Mouse (Mus musculus) CH12.LX (cell line): ENCODE results near the gene Akap10. TPM values are rescaled to one million over a fixed set of nuclear protein-coding genes. Genes with fewer than 3 reads are reported as not detected.

ENCODE experiments used
- DNase-seq: peaks from one replicate; pipeline ENCODE4 v3.0.0-alpha.2; 2013; ENCODE audit errors: extremely low read depth
- H3K27ac ChIP-seq: 2 replicates; pipeline ENCODE4 v1.5.1; 2012; ENCODE audit warnings: low read depth, mild to moderate bottlenecking, control low read depth, moderate library complexity; ENCODE audit not compliant: insufficient read depth
- H3K27me3 ChIP-seq: replicated peaks from 2 replicates; pipeline ENCODE3; 2012; ENCODE audit warnings: inconsistent platforms
- H3K36me3 ChIP-seq, 2 experiments: replicated peaks in 1 of 2; 2 replicates each; pipeline versions ENCODE3 to v1.6.1; 2012; ENCODE audit warnings: inconsistent platforms in 1 of 2, low read length in 1 of 2, mild to moderate bottlenecking in 1 of 2, mixed read lengths in 1 of 2, moderate library complexity in 1 of 2; ENCODE audit not compliant: control insufficient read depth in 1 of 2, insufficient read depth in 1 of 2
- H3K4me1 ChIP-seq, 2 experiments: 2 replicates each; pipeline ENCODE4 v1.6.1; 2012; ENCODE audit warnings: inconsistent platforms in 1 of 2, moderate library complexity in 1 of 2; ENCODE audit not compliant: insufficient read depth in 2 of 2, control insufficient read depth in 1 of 2
- H3K4me2 ChIP-seq: 2 replicates; pipeline ENCODE4 v1.6.1; 2012; ENCODE audit warnings: low read depth, mild to moderate bottlenecking, control low read depth; ENCODE audit not compliant: poor library complexity, insufficient read depth, severe bottlenecking
- H3K4me3 ChIP-seq, 3 experiments: fragments of 150-350 bp in 1 of 3; sonication (generic) in 1 of 3; replicated peaks in 1 of 3; 2 replicates each; pipeline versions ENCODE3 to v1.5.1; 2011 to 2012; ENCODE audit warnings: low read depth in 2 of 3, low read length in 2 of 3, mild to moderate bottlenecking in 2 of 3, moderate library complexity in 2 of 3, control low read depth in 1 of 3, improper control_type of control experiment in 1 of 3, inconsistent platforms in 1 of 3, mixed read lengths in 1 of 3; ENCODE audit not compliant: poor library complexity in 1 of 3
- H3K79me2 ChIP-seq: replicated peaks from 2 replicates; pipeline ENCODE4 v1.6.1; 2012; ENCODE audit warnings: mild to moderate bottlenecking, moderate library complexity; ENCODE audit not compliant: control insufficient read depth, poor library complexity, insufficient read depth, severe bottlenecking; ENCODE audit errors: extremely low read depth
- H3K9ac ChIP-seq: 2 replicates; pipeline ENCODE4 v1.6.1; 2012; ENCODE audit warnings: low read depth, mild to moderate bottlenecking, control low read depth, moderate library complexity; ENCODE audit not compliant: insufficient read depth
- H3K9me3 ChIP-seq: replicated peaks from 2 replicates; pipeline ENCODE3; 2012; ENCODE audit warnings: low read length, inconsistent platforms, mixed read lengths
- BHLHE40 ChIP-seq: IDR thresholded peaks from 2 replicates; pipeline ENCODE4 v1.6.1; 2011; ENCODE audit warnings: mild to moderate bottlenecking, low read depth, low read length, improper control_type of control experiment
- CHD1 ChIP-seq: IDR thresholded peaks from 2 replicates; pipeline ENCODE4 v1.6.1; 2012; ENCODE audit warnings: low read depth, low read length, improper control_type of control experiment, inconsistent platforms
- CHD2 ChIP-seq: IDR thresholded peaks from 2 replicates; pipeline ENCODE4 v1.6.1; 2011; ENCODE audit warnings: low read length, improper control_type of control experiment
- CTCF ChIP-seq, 2 experiments: IDR thresholded peaks in 1 of 2; conservative IDR thresholded peaks in 1 of 2; 2 replicates each; pipeline ENCODE4 v1.5.1; 2011 to 2012; ENCODE audit warnings: low read depth in 2 of 2, low read length in 2 of 2, improper control_type of control experiment in 1 of 2, inconsistent platforms in 1 of 2, mild to moderate bottlenecking in 1 of 2, moderate library complexity in 1 of 2
- E2F4 ChIP-seq: IDR thresholded peaks from 2 replicates; pipeline ENCODE4 v1.6.1; 2011; ENCODE audit warnings: low read depth, low read length, improper control_type of control experiment; ENCODE audit not compliant: insufficient replicate concordance
- ELF1 ChIP-seq: IDR thresholded peaks from 2 replicates; pipeline ENCODE4 v1.6.1; 2014; ENCODE audit warnings: low read depth, mild to moderate bottlenecking, inconsistent platforms, low read length, improper control_type of control experiment
- ETS1 ChIP-seq: conservative IDR thresholded peaks from 2 replicates; pipeline ENCODE4 v1.6.1; 2012; ENCODE audit warnings: low read depth, mild to moderate bottlenecking, inconsistent platforms, low read length, improper control_type of control experiment, moderate library complexity
- GABPA ChIP-seq: IDR thresholded peaks from 2 replicates; pipeline ENCODE4 v1.6.1; 2012; ENCODE audit warnings: low read depth, low read length, improper control_type of control experiment, inconsistent platforms; ENCODE audit not compliant: insufficient replicate concordance
- HCFC1 ChIP-seq: IDR thresholded peaks from 2 replicates; pipeline ENCODE4 v1.6.1; 2012; ENCODE audit warnings: low read depth, mild to moderate bottlenecking, inconsistent platforms, low read length, improper control_type of control experiment
- IRF4 ChIP-seq: IDR thresholded peaks from 2 replicates; pipeline ENCODE4 v1.6.1; 2014; ENCODE audit warnings: low read depth, mild to moderate bottlenecking, inconsistent platforms, low read length, improper control_type of control experiment
- JUN ChIP-seq: IDR thresholded peaks from 2 replicates; pipeline ENCODE4 v1.6.1; 2011; ENCODE audit warnings: low read depth, mild to moderate bottlenecking, low read length, improper control_type of control experiment, moderate library complexity; ENCODE audit not compliant: insufficient read depth
- JUND ChIP-seq: conservative IDR thresholded peaks from 2 replicates; pipeline ENCODE4 v1.6.1; 2011; ENCODE audit warnings: low read depth, low read length, improper control_type of control experiment
- KAT2A ChIP-seq: IDR thresholded peaks from 2 replicates; pipeline ENCODE4 v1.6.1; 2012; ENCODE audit warnings: low read length, improper control_type of control experiment, inconsistent platforms; ENCODE audit not compliant: insufficient replicate concordance
- MAFK ChIP-seq: IDR thresholded peaks from 2 replicates; pipeline ENCODE4 v1.6.1; 2011; ENCODE audit warnings: low read length, improper control_type of control experiment; ENCODE audit not compliant: insufficient replicate concordance
- MAX ChIP-seq: IDR thresholded peaks from 2 replicates; pipeline ENCODE4 v1.6.1; 2011; ENCODE audit warnings: low read length, improper control_type of control experiment
- MAZ ChIP-seq: IDR thresholded peaks from 2 replicates; pipeline ENCODE4 v1.6.1; 2012; ENCODE audit warnings: low read depth, mild to moderate bottlenecking, inconsistent platforms, low read length, improper control_type of control experiment, moderate library complexity
- MXI1 ChIP-seq: IDR thresholded peaks from 2 replicates; pipeline ENCODE4 v1.6.1; 2011; ENCODE audit warnings: mild to moderate bottlenecking, low read depth, low read length, improper control_type of control experiment
- NELFE ChIP-seq: IDR thresholded peaks from 2 replicates; pipeline ENCODE4 v1.6.1; 2011; ENCODE audit warnings: low read depth, low read length, improper control_type of control experiment
- NRF1 ChIP-seq: IDR thresholded peaks from 2 replicates; pipeline ENCODE4 v1.6.1; 2014; ENCODE audit warnings: low read depth, mild to moderate bottlenecking, inconsistent platforms, low read length, improper control_type of control experiment, moderate library complexity
- POLR2A ChIP-seq: IDR thresholded peaks from 2 replicates; pipeline ENCODE4 v1.6.1; 2011; ENCODE audit warnings: low read depth, mild to moderate bottlenecking, improper control_type of control experiment, low read length
- POLR2AphosphoS2 ChIP-seq: IDR thresholded peaks from 2 replicates; pipeline ENCODE4 v1.6.1; 2011; ENCODE audit warnings: low read depth, low read length, improper control_type of control experiment
- RAD21 ChIP-seq: IDR thresholded peaks from 2 replicates; pipeline ENCODE4 v1.6.1; 2011; ENCODE audit warnings: low read depth, mild to moderate bottlenecking, low read length, improper control_type of control experiment, moderate library complexity
- RCOR1 ChIP-seq: conservative IDR thresholded peaks from 2 replicates; pipeline ENCODE4 v1.6.1; 2012; ENCODE audit warnings: low read depth, mild to moderate bottlenecking, inconsistent platforms, low read length, improper control_type of control experiment
- SIN3A ChIP-seq: IDR thresholded peaks from 2 replicates; pipeline ENCODE4 v1.6.1; 2012; ENCODE audit warnings: low read length, improper control_type of control experiment, inconsistent platforms
- TCF12 ChIP-seq: IDR thresholded peaks from 2 replicates; pipeline ENCODE4 v1.6.1; 2014; ENCODE audit warnings: low read depth, mild to moderate bottlenecking, inconsistent platforms, low read length, improper control_type of control experiment
- UBTF ChIP-seq: IDR thresholded peaks from 2 replicates; pipeline ENCODE4 v1.6.1; 2012; ENCODE audit warnings: low read depth, mild to moderate bottlenecking, inconsistent platforms, low read length, improper control_type of control experiment, moderate library complexity
- USF1 ChIP-seq: IDR thresholded peaks from 2 replicates; pipeline ENCODE4 v1.6.1; 2014; ENCODE audit warnings: low read depth, mild to moderate bottlenecking, inconsistent platforms, low read length, improper control_type of control experiment
- USF2 ChIP-seq: conservative IDR thresholded peaks from 2 replicates; pipeline ENCODE4 v1.6.1; 2011; ENCODE audit warnings: low read depth, low read length, improper control_type of control experiment
- ZC3H11A ChIP-seq: IDR thresholded peaks from 2 replicates; pipeline ENCODE4 v1.6.1; 2012; ENCODE audit warnings: low read depth, mild to moderate bottlenecking, inconsistent platforms, low read length, improper control_type of control experiment
- ZKSCAN1 ChIP-seq: IDR thresholded peaks from 2 replicates; pipeline ENCODE4 v1.6.1; 2012; ENCODE audit warnings: low read depth, inconsistent platforms, low read length, improper control_type of control experiment, borderline replicate concordance
- ZNF384 ChIP-seq: IDR thresholded peaks from 2 replicates; pipeline ENCODE4 v1.6.1; 2012; ENCODE audit warnings: low read depth, low read length, improper control_type of control experiment, inconsistent platforms
- dilution Hi-C: fragments of 300-500 bp; cut with MboI; formaldehyde crosslinking; loops from 2 replicates; pipeline ENCODE4 v1.14.3; 2020; ENCODE audit warnings: low sequenced_read_pairs; ENCODE audit not compliant: extremely low pct_unique_long_range_greater_than_20kb, extremely low pct_ligation_motif_present
- in situ Hi-C: fragments of 300-500 bp; cut with MboI; formaldehyde crosslinking; loops from 3 replicates; pipeline ENCODE4 v1.14.3; 2019; ENCODE audit warnings: low sequenced_read_pairs, low pct_ligation_motif_present, low pct_unique_long_range_greater_than_20kb, mixed read lengths
- polyA plus RNA-seq: library from polyadenylated mRNA; unstranded; fragments of >175 nt; gene quantifications from 2 replicates; pipeline ENCODE4 v1.2.1, GENCODE M21; 2012; ENCODE audit warnings: low read depth; ENCODE audit not compliant: insufficient read length
- total RNA-seq, 2 experiments: library from RNA; depleted of rRNA; stranded (reverse); fragments of 300-350 nt in 1 of 2; fragments of >200 nt in 1 of 2; gene quantifications; 2 replicates each; pipeline ENCODE4 v1.2.3; 2012 to 2014

The Akap10 gene
- total and polyA plus RNA-seq, 3 experiments: 24.1 to 38.4 (median 25.3) TPM

DNA sequence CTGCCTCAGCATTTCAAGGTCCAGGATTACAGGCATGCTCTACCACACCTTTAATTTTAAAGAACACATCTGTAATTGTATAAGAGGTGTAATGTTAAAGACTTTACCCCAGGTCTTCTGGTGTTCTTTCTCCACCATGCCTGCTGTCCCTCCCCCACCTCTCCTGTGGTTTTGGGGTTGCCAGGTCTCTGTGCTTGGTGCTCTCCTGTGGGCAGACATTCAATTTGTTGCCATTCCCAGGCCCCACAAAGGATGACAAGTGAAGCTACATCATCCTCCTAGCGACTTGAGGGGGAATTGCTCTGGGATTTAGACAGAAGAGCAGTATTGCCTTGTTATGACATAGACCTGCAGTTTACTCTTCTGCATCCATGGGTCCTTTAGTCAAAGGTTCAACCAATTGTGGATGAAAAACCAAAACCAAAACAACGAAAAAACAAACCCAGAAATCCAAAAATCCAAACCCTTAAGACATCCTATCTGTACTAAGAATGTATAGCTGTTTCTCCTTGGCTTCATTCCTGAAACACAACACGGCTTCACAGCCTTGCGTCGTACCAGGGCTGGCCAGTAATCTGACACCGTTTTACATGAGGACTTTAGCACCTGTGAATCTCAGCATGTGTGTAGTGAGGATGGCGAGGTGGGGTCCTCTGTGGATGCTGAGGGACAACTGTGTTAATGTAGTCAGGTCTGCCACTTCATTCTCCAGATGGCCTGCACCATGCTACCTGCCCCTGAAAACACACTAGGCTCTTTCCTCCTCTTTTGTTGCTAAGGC, 41.6 kb upstream of the Akap10 start:
- in situ Hi-C loops (no loop called here), dilution Hi-C loops (no loop called here)
- no peak for DNase-seq
- Histone ChIP-seq H3K9me3 (no peaks in the 10 kb centered on the region), H3K27ac (no peak overlapping the region), H3K79me2 (no peaks in the 10 kb centered on the region), H3K4me1 (peaks cover 7 to 15% of the 10 kb centered on the region in 2 experiments), H3K9ac (no peak overlapping the region), H3K27me3 (peaks cover 2% of the 10 kb centered on the region), H3K36me3 (no peaks in the 10 kb centered on the region), H3K4me2 (no peak overlapping the region), H3K4me3 (no peak overlapping the region)
- TF ChIP-seq GABPA (no peak), ZC3H11A (no peak), POLR2AphosphoS2 (no peak), E2F4 (no peak), RCOR1 (no peak), UBTF (no peak)
- TF ChIP-seq, all 38 proteins: peak for 0

DNA sequence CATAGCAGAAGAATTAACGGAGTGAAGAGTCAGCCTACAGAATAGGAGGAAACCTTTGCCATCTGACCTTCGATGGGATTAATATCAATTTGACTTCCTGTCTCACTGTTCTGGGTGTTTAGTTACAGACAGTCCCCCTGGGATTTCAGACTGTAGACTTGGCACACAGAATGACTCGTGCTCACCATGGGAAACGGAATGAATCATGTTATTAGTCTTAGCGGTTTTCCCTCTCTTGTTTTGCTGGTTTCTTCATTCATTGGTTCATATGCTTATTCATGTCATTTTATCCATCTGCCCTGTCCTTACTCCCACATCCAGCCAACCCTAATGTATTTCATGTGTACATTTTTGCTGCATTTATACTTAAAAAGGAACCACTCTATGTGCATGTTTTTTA, 40.8 kb upstream of the Akap10 start:
- peak; percentile 78 for DNase-seq
- Histone ChIP-seq H3K4me2 (no peak overlapping the region; the same call in 1 of the 2 replicates), H3K27ac (no peak overlapping the region), H3K9me3 (no peaks in the 10 kb centered on the region), H3K36me3 (no peaks in the 10 kb centered on the region), H3K9ac (no peak overlapping the region), H3K27me3 (peaks cover 2% of the 10 kb centered on the region), H3K79me2 (no peaks in the 10 kb centered on the region), H3K4me3 (no peak overlapping the region), H3K4me1 (peaks cover 7 to 15% of the 10 kb centered on the region in 2 experiments)
- in situ Hi-C loops (no loop called here), dilution Hi-C loops (no loop called here)
- no peak for TF ChIP-seq RAD21
- no peak for TF ChIP-seq NRF1
- TF ChIP-seq CTCF (conservative IDR thresholded peaks at IDR 0.05 in 1 of 2, IDR thresholded peaks at IDR 0.05 in 1 of 2; ENCODE audit: low read depth in 2 of 2, low read length in 2 of 2): no peak
- TF ChIP-seq ELF1: 0 out of 2 replicates have a peak, but pooled peaks have one; percentile 10
- TF ChIP-seq JUND: peak; percentile 67
- no peak for TF ChIP-seq NELFE
- TF ChIP-seq ETS1: peak; percentile 65
- TF ChIP-seq E2F4: no peak
- no peak for TF ChIP-seq ZNF384
- 0 out of 2 replicates have a peak, but pooled peaks have one; percentile 17 for TF ChIP-seq MAFK
- no peak for TF ChIP-seq HCFC1
- TF ChIP-seq USF1: no peak
- peak; percentile 92 for TF ChIP-seq BHLHE40
- TF ChIP-seq KAT2A: no peak
- no peak for TF ChIP-seq TCF12
- no peak for TF ChIP-seq UBTF
- no peak for TF ChIP-seq USF2
- no peak for TF ChIP-seq SIN3A
- no peak for TF ChIP-seq MAZ
- TF ChIP-seq MAX: no peak
- no peak for TF ChIP-seq MXI1
- no peak for TF ChIP-seq RCOR1
- no peak for TF ChIP-seq ZC3H11A
- TF ChIP-seq JUN: peak; percentile 23; the same call in 1 of the 2 replicates
- no peak for TF ChIP-seq POLR2A
- no peak for TF ChIP-seq CHD2
- TF ChIP-seq IRF4: peak; percentile 75
- no peak for TF ChIP-seq CHD1
- TF ChIP-seq ZKSCAN1: no peak
